Mouse (Mus musculus) C2C12 (cell line): ENCODE measurements around the gene Myh2.

Experiments
- CTCF ChIP-seq: IDR thresholded peaks from one replicate; pipeline ENCODE4 v1.5.1; 2011; ENCODE audit not compliant: control insufficient read depth, insufficient read depth, insufficient read length
- FOSL1 ChIP-seq: IDR thresholded peaks from one replicate; pipeline ENCODE4 v1.8.0; 2011; ENCODE audit warnings: mild to moderate bottlenecking, low read length; ENCODE audit not compliant: poor library complexity, insufficient read depth, severe bottlenecking
- MAX ChIP-seq: IDR thresholded peaks from one replicate; pipeline ENCODE4 v1.6.1; 2011; ENCODE audit warnings: mild to moderate bottlenecking, control low read depth

- TF ChIP-seq CTCF (no peak), FOSL1 (no peak), MAX (no peak)
These were observed at the start of gene Myh2 for GRCm38 (mm10) chr11:67170727-67171126.
